Mouse (Mus musculus) CH12.LX (cell line): ENCODE measurements around the gene H2-Aa. TPM values are rescaled to one million over a fixed set of nuclear protein-coding genes. Genes with fewer than 3 reads are reported as not detected.
A peak's percentile ranks its signal among the peaks of the same experiment; 100 is the strongest.

Experiments
- DNase-seq: peaks from one replicate; pipeline ENCODE4 v3.0.0-alpha.2; 2013; ENCODE audit errors: extremely low read depth
- H3K27ac ChIP-seq: 2 replicates; pipeline ENCODE4 v1.5.1; 2012; ENCODE audit warnings: low read depth, mild to moderate bottlenecking, control low read depth, moderate library complexity; ENCODE audit not compliant: insufficient read depth
- H3K27me3 ChIP-seq: replicated peaks from 2 replicates; pipeline ENCODE3; 2012; ENCODE audit warnings: inconsistent platforms
- H3K36me3 ChIP-seq, 2 experiments: replicated peaks in 1 of 2; 2 replicates each; pipeline versions ENCODE3 to v1.6.1; 2012; ENCODE audit warnings: inconsistent platforms in 1 of 2, low read length in 1 of 2, mild to moderate bottlenecking in 1 of 2, mixed read lengths in 1 of 2, moderate library complexity in 1 of 2; ENCODE audit not compliant: control insufficient read depth in 1 of 2, insufficient read depth in 1 of 2
- H3K4me1 ChIP-seq, 2 experiments: 2 replicates each; pipeline ENCODE4 v1.6.1; 2012; ENCODE audit warnings: inconsistent platforms in 1 of 2, moderate library complexity in 1 of 2; ENCODE audit not compliant: insufficient read depth in 2 of 2, control insufficient read depth in 1 of 2
- H3K4me2 ChIP-seq: 2 replicates; pipeline ENCODE4 v1.6.1; 2012; ENCODE audit warnings: low read depth, mild to moderate bottlenecking, control low read depth; ENCODE audit not compliant: poor library complexity, insufficient read depth, severe bottlenecking
- H3K4me3 ChIP-seq, 3 experiments: fragments of 150-350 bp in 1 of 3; sonication (generic) in 1 of 3; replicated peaks in 1 of 3; 2 replicates each; pipeline versions ENCODE3 to v1.5.1; 2011 to 2012; ENCODE audit warnings: low read depth in 2 of 3, low read length in 2 of 3, mild to moderate bottlenecking in 2 of 3, moderate library complexity in 2 of 3, control low read depth in 1 of 3, improper control_type of control experiment in 1 of 3, inconsistent platforms in 1 of 3, mixed read lengths in 1 of 3; ENCODE audit not compliant: poor library complexity in 1 of 3
- H3K79me2 ChIP-seq: replicated peaks from 2 replicates; pipeline ENCODE4 v1.6.1; 2012; ENCODE audit warnings: mild to moderate bottlenecking, moderate library complexity; ENCODE audit not compliant: control insufficient read depth, poor library complexity, insufficient read depth, severe bottlenecking; ENCODE audit errors: extremely low read depth
- H3K9ac ChIP-seq: 2 replicates; pipeline ENCODE4 v1.6.1; 2012; ENCODE audit warnings: low read depth, mild to moderate bottlenecking, control low read depth, moderate library complexity; ENCODE audit not compliant: insufficient read depth
- H3K9me3 ChIP-seq: replicated peaks from 2 replicates; pipeline ENCODE3; 2012; ENCODE audit warnings: low read length, inconsistent platforms, mixed read lengths
- BHLHE40 ChIP-seq: IDR thresholded peaks from 2 replicates; pipeline ENCODE4 v1.6.1; 2011; ENCODE audit warnings: mild to moderate bottlenecking, low read depth, low read length, improper control_type of control experiment
- CHD1 ChIP-seq: IDR thresholded peaks from 2 replicates; pipeline ENCODE4 v1.6.1; 2012; ENCODE audit warnings: low read depth, low read length, improper control_type of control experiment, inconsistent platforms
- CHD2 ChIP-seq: IDR thresholded peaks from 2 replicates; pipeline ENCODE4 v1.6.1; 2011; ENCODE audit warnings: low read length, improper control_type of control experiment
- CTCF ChIP-seq, 2 experiments: IDR thresholded peaks in 1 of 2; conservative IDR thresholded peaks in 1 of 2; 2 replicates each; pipeline ENCODE4 v1.5.1; 2011 to 2012; ENCODE audit warnings: low read depth in 2 of 2, low read length in 2 of 2, improper control_type of control experiment in 1 of 2, inconsistent platforms in 1 of 2, mild to moderate bottlenecking in 1 of 2, moderate library complexity in 1 of 2
- ELF1 ChIP-seq: IDR thresholded peaks from 2 replicates; pipeline ENCODE4 v1.6.1; 2014; ENCODE audit warnings: low read depth, mild to moderate bottlenecking, inconsistent platforms, low read length, improper control_type of control experiment
- ETS1 ChIP-seq: conservative IDR thresholded peaks from 2 replicates; pipeline ENCODE4 v1.6.1; 2012; ENCODE audit warnings: low read depth, mild to moderate bottlenecking, inconsistent platforms, low read length, improper control_type of control experiment, moderate library complexity
- GABPA ChIP-seq: IDR thresholded peaks from 2 replicates; pipeline ENCODE4 v1.6.1; 2012; ENCODE audit warnings: low read depth, low read length, improper control_type of control experiment, inconsistent platforms; ENCODE audit not compliant: insufficient replicate concordance
- HCFC1 ChIP-seq: IDR thresholded peaks from 2 replicates; pipeline ENCODE4 v1.6.1; 2012; ENCODE audit warnings: low read depth, mild to moderate bottlenecking, inconsistent platforms, low read length, improper control_type of control experiment
- IRF4 ChIP-seq: IDR thresholded peaks from 2 replicates; pipeline ENCODE4 v1.6.1; 2014; ENCODE audit warnings: low read depth, mild to moderate bottlenecking, inconsistent platforms, low read length, improper control_type of control experiment
- KAT2A ChIP-seq: IDR thresholded peaks from 2 replicates; pipeline ENCODE4 v1.6.1; 2012; ENCODE audit warnings: low read length, improper control_type of control experiment, inconsistent platforms; ENCODE audit not compliant: insufficient replicate concordance
- MAFK ChIP-seq: IDR thresholded peaks from 2 replicates; pipeline ENCODE4 v1.6.1; 2011; ENCODE audit warnings: low read length, improper control_type of control experiment; ENCODE audit not compliant: insufficient replicate concordance
- MXI1 ChIP-seq: IDR thresholded peaks from 2 replicates; pipeline ENCODE4 v1.6.1; 2011; ENCODE audit warnings: mild to moderate bottlenecking, low read depth, low read length, improper control_type of control experiment
- MYC ChIP-seq: IDR thresholded peaks from 2 replicates; pipeline ENCODE4 v1.6.1; 2011; ENCODE audit warnings: low read depth, mild to moderate bottlenecking, improper control_type of control experiment, low read length
- NELFE ChIP-seq: IDR thresholded peaks from 2 replicates; pipeline ENCODE4 v1.6.1; 2011; ENCODE audit warnings: low read depth, low read length, improper control_type of control experiment
- POLR2AphosphoS2 ChIP-seq: IDR thresholded peaks from 2 replicates; pipeline ENCODE4 v1.6.1; 2011; ENCODE audit warnings: low read depth, low read length, improper control_type of control experiment
- RCOR1 ChIP-seq: conservative IDR thresholded peaks from 2 replicates; pipeline ENCODE4 v1.6.1; 2012; ENCODE audit warnings: low read depth, mild to moderate bottlenecking, inconsistent platforms, low read length, improper control_type of control experiment
- SIN3A ChIP-seq: IDR thresholded peaks from 2 replicates; pipeline ENCODE4 v1.6.1; 2012; ENCODE audit warnings: low read length, improper control_type of control experiment, inconsistent platforms
- TCF12 ChIP-seq: IDR thresholded peaks from 2 replicates; pipeline ENCODE4 v1.6.1; 2014; ENCODE audit warnings: low read depth, mild to moderate bottlenecking, inconsistent platforms, low read length, improper control_type of control experiment
- UBTF ChIP-seq: IDR thresholded peaks from 2 replicates; pipeline ENCODE4 v1.6.1; 2012; ENCODE audit warnings: low read depth, mild to moderate bottlenecking, inconsistent platforms, low read length, improper control_type of control experiment, moderate library complexity
- USF1 ChIP-seq: IDR thresholded peaks from 2 replicates; pipeline ENCODE4 v1.6.1; 2014; ENCODE audit warnings: low read depth, mild to moderate bottlenecking, inconsistent platforms, low read length, improper control_type of control experiment
- USF2 ChIP-seq: conservative IDR thresholded peaks from 2 replicates; pipeline ENCODE4 v1.6.1; 2011; ENCODE audit warnings: low read depth, low read length, improper control_type of control experiment
- ZKSCAN1 ChIP-seq: IDR thresholded peaks from 2 replicates; pipeline ENCODE4 v1.6.1; 2012; ENCODE audit warnings: low read depth, inconsistent platforms, low read length, improper control_type of control experiment, borderline replicate concordance
- ZNF384 ChIP-seq: IDR thresholded peaks from 2 replicates; pipeline ENCODE4 v1.6.1; 2012; ENCODE audit warnings: low read depth, low read length, improper control_type of control experiment, inconsistent platforms
- dilution Hi-C: fragments of 300-500 bp; cut with MboI; formaldehyde crosslinking; loops from 2 replicates; pipeline ENCODE4 v1.14.3; 2020; ENCODE audit warnings: low sequenced_read_pairs; ENCODE audit not compliant: extremely low pct_unique_long_range_greater_than_20kb, extremely low pct_ligation_motif_present
- in situ Hi-C: fragments of 300-500 bp; cut with MboI; formaldehyde crosslinking; loops from 3 replicates; pipeline ENCODE4 v1.14.3; 2019; ENCODE audit warnings: low sequenced_read_pairs, low pct_ligation_motif_present, low pct_unique_long_range_greater_than_20kb, mixed read lengths
- polyA plus RNA-seq: library from polyadenylated mRNA; unstranded; fragments of >175 nt; gene quantifications from 2 replicates; pipeline ENCODE4 v1.2.1, GENCODE M21; 2012; ENCODE audit warnings: low read depth; ENCODE audit not compliant: insufficient read length
- total RNA-seq, 2 experiments: library from RNA; depleted of rRNA; stranded (reverse); fragments of 300-350 nt in 1 of 2; fragments of >200 nt in 1 of 2; gene quantifications; 2 replicates each; pipeline ENCODE4 v1.2.3; 2012 to 2014

Gene H2-Aa
- total and polyA plus RNA-seq, 3 experiments = 385 to 958 (median 488) TPM

DNA sequence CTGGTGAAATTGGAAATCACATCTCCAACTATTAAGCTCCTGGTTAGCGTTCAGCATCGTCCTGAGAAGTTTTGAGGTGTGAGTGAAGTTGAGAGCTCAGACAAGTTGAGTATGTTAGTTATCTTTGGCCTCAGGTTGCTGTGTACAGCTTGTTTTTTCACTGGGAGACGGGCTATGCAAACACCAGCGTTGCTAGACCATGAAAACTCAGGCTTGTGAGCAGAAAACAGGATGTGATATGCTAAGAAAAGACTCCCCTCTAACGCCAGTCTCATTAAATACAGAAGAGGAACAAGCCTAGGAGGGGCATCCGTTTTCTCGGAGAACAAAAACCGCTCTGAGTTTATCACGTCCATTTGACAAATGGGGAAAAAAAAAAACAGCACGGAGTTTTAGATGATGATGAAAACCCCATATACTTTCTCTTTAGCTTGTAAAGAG lies 48.0 kb downstream of the H2-Aa start:
- Histone ChIP-seq H3K79me2 (no peaks in the 10 kb centered on the region), H3K27ac (no peak overlapping the region), H3K36me3 (peaks cover 0 to 37% of the 10 kb centered on the region in 2 experiments), H3K27me3 (no peaks in the 10 kb centered on the region), H3K9ac (peak overlapping the region; percentile 22; the same call in 1 of the 2 replicates)
- in situ Hi-C loops = loop anchor here (10.0 kb wide), 1 partner anchor 315 kb away; no protein-coding TSS in a partner anchor
- DNase-seq = peak; percentile 67
- TF ChIP-seq POLR2AphosphoS2 (no peak), RCOR1 (no peak), NELFE (no peak), BHLHE40 (no peak), CTCF (conservative IDR thresholded peaks at IDR 0.05 in 1 of 2, IDR thresholded peaks at IDR 0.05 in 1 of 2; ENCODE audit: low read depth in 2 of 2, low read length in 2 of 2) (no peak), UBTF (no peak), USF2 (no peak), GABPA (no peak), IRF4 (no peak), CHD1 (no peak), MAFK (no peak), HCFC1 (no peak), MYC (no peak), ZKSCAN1 (no peak), ELF1 (no peak), TCF12 (no peak), KAT2A (no peak)
- TF ChIP-seq, all 38 proteins: peak for 0
- Histone ChIP-seq H3K9me3 (peaks cover 10% of the 10 kb centered on the region), H3K4me3 (peak overlapping the region in 2 of 3 experiments; percentile 49 to 51), H3K4me1 (peaks cover 0 to 23% of the 10 kb centered on the region in 2 experiments; a peak in 3 of 4 replicates), H3K4me2 (peak overlapping the region; percentile 45)
- dilution Hi-C loops = no loop called here

DNA sequence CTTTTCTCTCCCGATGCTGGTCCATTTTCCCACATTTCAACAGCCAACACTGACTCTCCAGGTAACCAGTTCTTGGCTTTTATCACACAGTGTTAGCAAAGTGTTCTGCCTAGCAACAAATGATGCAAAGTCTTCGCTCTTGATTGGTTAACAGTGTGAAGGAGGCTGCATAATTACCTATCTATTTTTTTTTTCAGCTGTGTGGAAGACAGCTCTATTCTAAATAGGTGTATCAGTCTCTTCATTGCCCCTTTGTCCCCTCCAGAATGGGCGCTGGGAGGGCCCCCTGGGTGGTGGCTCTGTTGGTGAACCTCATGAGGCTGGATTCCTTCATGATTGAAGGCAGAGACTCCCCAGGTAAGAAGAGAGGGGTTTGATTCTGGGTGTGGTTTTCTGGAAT lies 48.9 kb downstream of the H2-Aa start, which contains the start of gene H2-Ob:
TSS of gene H2-Ob (plus strand) at position 198 of the 400 bp plus-strand sequence.
- dilution Hi-C loops = no loop called here
- no peaks in the 10 kb centered on the region for H3K27me3 ChIP-seq
- peaks cover 0 to 28% of the 10 kb centered on the region in 2 experiments for H3K36me3 ChIP-seq
- H3K4me1 ChIP-seq = peaks cover 0 to 29% of the 10 kb centered on the region in 2 experiments; a peak in 3 of 4 replicates
- peak; percentile 95 for DNase-seq
- H3K4me2 ChIP-seq = peak within 1 kb of the TSS; percentile 77
- H3K79me2 ChIP-seq = no peaks in the 10 kb centered on the region
- H3K9ac ChIP-seq = peak within 1 kb of the TSS; percentile 22; the same call in 1 of the 2 replicates
- H3K4me3 ChIP-seq = peak within 1 kb of the TSS in 2 of 3 experiments; percentile 56 to 59
- H3K9me3 ChIP-seq = peaks cover 10% of the 10 kb centered on the region
- peak; percentile 39; the same call in 1 of the 2 replicates for TF ChIP-seq ETS1
- TF ChIP-seq IRF4 = 0 out of 2 replicates have a peak, but pooled peaks have one; percentile 9
- TF ChIP-seq USF1 = no peak
- TF ChIP-seq CHD2 = peak; percentile 98
- TF ChIP-seq ZNF384 = peak; percentile 93
- TF ChIP-seq POLR2AphosphoS2 = no peak
- no peak for TF ChIP-seq MXI1
- TF ChIP-seq SIN3A = peak; percentile 57; the same call in 1 of the 2 replicates
- in situ Hi-C loops = no loop called here
- H3K27ac ChIP-seq = no peak within 1 kb of the TSS
